Mouse (Mus musculus) liver, embryonic 11.5 days (tissue): ENCODE results near the gene Chchd3. TPM values are rescaled to one million over a fixed set of nuclear protein-coding genes. Genes with fewer than 3 reads are reported as not detected.

Source experiments
- ATAC-seq: fragments of 200-750 bp; cut with Nextera tagmentation; replicated peaks from 2 replicates; pipeline ENCODE4 v1.8.0; 2017; ENCODE audit warnings: moderate number of reproducible peaks, mild to moderate bottlenecking, moderate TSS enrichment, moderate library complexity; ENCODE audit not compliant: low FRiP score
- DNase-seq: peaks from one replicate; pipeline ENCODE4 v3.0.0-alpha.2; 2017; ENCODE audit warnings: low spot score
- H3K27ac ChIP-seq: fragments of 300-500 bp; sonication (generic); 2 replicates; pipeline ENCODE4 v1.5.1; 2014; ENCODE audit warnings: mild to moderate bottlenecking, low read depth, low read length, control low read depth
- H3K27me3 ChIP-seq: fragments of 300-500 bp; sonication (generic); replicated peaks from 2 replicates; pipeline ENCODE4 v1.6.1; 2014; ENCODE audit warnings: low read length, mixed read lengths; ENCODE audit not compliant: control insufficient read depth, insufficient read depth
- H3K36me3 ChIP-seq: fragments of 300-500 bp; sonication (generic); 2 replicates; pipeline ENCODE4 v1.6.1; 2014; ENCODE audit warnings: mild to moderate bottlenecking, low read length, moderate library complexity, mixed read lengths; ENCODE audit not compliant: control insufficient read depth, insufficient read depth
- H3K4me1 ChIP-seq: fragments of 300-500 bp; sonication (generic); replicated peaks from 2 replicates; pipeline ENCODE4 v1.6.1; 2014; ENCODE audit warnings: low read length, mixed read lengths; ENCODE audit not compliant: control insufficient read depth, insufficient read depth
- H3K4me2 ChIP-seq: fragments of 300-500 bp; sonication (generic); 2 replicates; pipeline ENCODE4 v1.6.1; 2014; ENCODE audit warnings: mild to moderate bottlenecking, control low read depth, moderate library complexity
- H3K4me3 ChIP-seq: fragments of 300-500 bp; sonication (generic); 2 replicates; pipeline ENCODE4 v1.5.1; 2014; ENCODE audit warnings: low read depth, low read length, control low read depth
- H3K9ac ChIP-seq: fragments of 300-500 bp; sonication (generic); 2 replicates; pipeline ENCODE4 v1.6.1; 2014; ENCODE audit warnings: low read depth, low read length, control low read depth
- H3K9me3 ChIP-seq: fragments of 300-500 bp; sonication (generic); 2 replicates; pipeline ENCODE4 v1.6.1; 2016; ENCODE audit warnings: low read length, inconsistent platforms, mixed read lengths; ENCODE audit not compliant: control insufficient read depth
- WGBS: fragments of 180-500 bp; shearing (Covaris S2); extraction: QIAGEN DNeasy Blood & Tissue Kit; methylation state at CpG from one replicate; pipeline ENCODE4 v1.1.7; 2014; 5-methylcytosine and 5-hydroxymethylcytosine counted together
- polyA plus RNA-seq: library from polyadenylated mRNA; unstranded; fragments of >200 nt; fragmentation: Nextera tagmentation; extraction: Ambion mirVana; gene quantifications from 2 replicates; pipeline ENCODE4 v1.2.1, GENCODE M21; 2014

Gene Chchd3
- polyA plus RNA-seq, 1 experiment from 2014 or later: 149 TPM

DNA sequence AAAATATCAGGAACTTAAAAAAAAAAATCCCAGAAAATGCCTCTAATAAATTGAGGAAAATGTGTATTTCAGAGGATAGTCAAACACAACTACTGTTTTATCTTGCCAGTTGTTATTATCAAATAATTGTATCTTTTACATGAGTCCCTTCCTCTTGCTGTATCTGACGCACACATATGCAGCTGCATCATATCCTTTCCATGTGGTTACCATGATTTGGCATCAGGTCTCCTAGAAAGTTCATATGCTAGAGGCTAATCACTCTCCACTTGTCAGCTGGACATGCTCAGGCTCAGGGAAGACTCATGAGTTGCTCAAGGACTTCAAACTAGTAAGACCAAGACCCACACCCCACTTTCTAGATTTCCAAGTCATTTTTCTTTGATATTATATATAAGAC, 122.4 kb downstream of the Chchd3 start:
- H3K9ac ChIP-seq: no peak overlapping the region
- WGBS: 59% methylated on average over 1 of the region's 1 CpGs
- no peaks in the 10 kb centered on the region for H3K36me3 ChIP-seq
- DNase-seq: no peak
- no peaks in the 10 kb centered on the region for H3K9me3 ChIP-seq
- H3K4me3 ChIP-seq: no peak overlapping the region
- H3K4me1 ChIP-seq: peaks cover 2% of the 10 kb centered on the region
- no peak overlapping the region for H3K27ac ChIP-seq
- H3K27me3 ChIP-seq: no peaks in the 10 kb centered on the region
- no peak overlapping the region for H3K4me2 ChIP-seq
- no peak for ATAC-seq

GRCm38 (mm10) chr6:32936794-32937193, 123.3 kb downstream of the Chchd3 start:
- H3K9ac ChIP-seq: no peak overlapping the region
- H3K4me1 ChIP-seq: peaks cover 2% of the 10 kb centered on the region
- DNase-seq (no peak), ATAC-seq (no peak)
- H3K9me3 ChIP-seq: no peaks in the 10 kb centered on the region
- H3K27me3 ChIP-seq: no peaks in the 10 kb centered on the region
- WGBS: 82% methylated on average over 3 of the region's 3 CpGs
- H3K4me3 ChIP-seq: no peak overlapping the region
- no peaks in the 10 kb centered on the region for H3K36me3 ChIP-seq
- no peak overlapping the region for H3K4me2 ChIP-seq
- H3K27ac ChIP-seq: no peak overlapping the region

DNA sequence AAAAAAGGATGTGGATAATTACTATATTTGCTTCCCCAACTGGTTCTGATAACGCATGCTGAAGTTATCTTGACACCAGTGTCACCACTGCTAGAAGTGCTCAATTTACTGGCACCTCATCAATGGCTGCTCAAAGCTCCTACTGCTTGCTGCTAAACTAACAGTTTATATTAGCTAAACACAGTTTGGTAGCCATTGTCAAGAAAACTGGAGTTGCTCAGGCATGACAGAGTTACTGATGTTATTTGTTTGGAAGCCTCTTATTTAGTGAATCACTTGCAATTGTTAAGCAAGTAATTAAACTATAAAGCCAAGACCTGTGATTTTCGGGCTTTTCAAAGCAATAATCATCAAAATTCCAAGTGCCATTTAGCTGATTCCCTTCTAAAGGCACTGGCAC, 123.7 kb downstream of the Chchd3 start:
- H3K36me3 ChIP-seq: no peaks in the 10 kb centered on the region
- no peak overlapping the region for H3K27ac ChIP-seq
- H3K9me3 ChIP-seq: no peaks in the 10 kb centered on the region
- ATAC-seq: no peak
- H3K27me3 ChIP-seq: no peaks in the 10 kb centered on the region
- WGBS: 59% methylated on average over 2 of the region's 2 CpGs
- no peak for DNase-seq
- peaks cover 4% of the 10 kb centered on the region for H3K4me1 ChIP-seq
- H3K4me2 ChIP-seq: no peak overlapping the region
- H3K4me3 ChIP-seq: no peak overlapping the region
- H3K9ac ChIP-seq: no peak overlapping the region

- Histone ChIP-seq H3K9ac (no peak overlapping the region), H3K9me3 (no peaks in the 10 kb centered on the region), H3K4me1 (peaks cover 5% of the 10 kb centered on the region), H3K27ac (no peak overlapping the region), H3K4me2 (no peak overlapping the region), H3K27me3 (no peaks in the 10 kb centered on the region), H3K36me3 (no peaks in the 10 kb centered on the region), H3K4me3 (no peak overlapping the region)
- ATAC-seq (no peak), DNase-seq (no peak)
- WGBS: 79% methylated on average over 5 of the region's 5 CpGs
Measured at GRCm38 (mm10) chr6:32935576-32935975, 124.5 kb downstream of the Chchd3 start.

DNA sequence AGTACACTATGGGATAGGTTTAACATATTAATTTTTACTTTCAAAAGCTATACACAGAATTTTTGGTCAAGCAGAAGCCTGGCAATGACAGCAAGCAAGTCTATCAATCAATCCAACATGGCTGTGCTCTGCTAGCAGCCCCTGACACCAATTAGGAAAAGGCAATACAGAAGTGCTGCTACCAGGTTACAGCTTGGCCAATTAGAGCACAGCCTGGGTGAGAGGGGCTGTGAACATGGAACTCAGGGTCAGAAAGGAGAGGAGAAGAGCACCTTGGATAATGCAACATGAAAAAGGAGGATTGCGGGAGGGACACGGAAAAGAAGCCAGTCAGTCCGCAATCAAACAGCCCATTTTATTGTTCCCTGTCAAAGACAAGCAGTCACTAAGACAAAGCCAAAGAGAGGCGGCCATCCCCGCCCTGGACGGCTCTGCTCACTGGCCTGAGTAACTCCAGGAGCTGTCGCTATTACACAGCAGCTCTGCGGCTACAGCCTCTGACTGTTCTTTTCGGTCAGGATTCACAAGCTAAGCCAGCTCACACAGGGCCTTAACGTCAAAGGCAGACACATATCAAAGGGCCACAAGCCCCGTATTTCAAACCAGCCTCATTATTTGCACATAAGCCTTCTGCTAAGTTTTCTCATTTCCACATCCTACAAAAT, 128.8 kb downstream of the Chchd3 start:
- 0 out of 2 replicates have a peak, but pooled peaks cover 3% of the 10 kb centered on the region for H3K4me1 ChIP-seq
- no peaks in the 10 kb centered on the region for H3K27me3 ChIP-seq
- WGBS: 83% methylated on average over 11 of the region's 11 CpGs
- H3K9me3 ChIP-seq: no peaks in the 10 kb centered on the region
- H3K4me3 ChIP-seq: no peak overlapping the region
- DNase-seq (no peak), ATAC-seq (no peak)
- H3K9ac ChIP-seq: no peak overlapping the region
- no peak overlapping the region for H3K27ac ChIP-seq
- H3K4me2 ChIP-seq: no peak overlapping the region
- H3K36me3 ChIP-seq: no peaks in the 10 kb centered on the region

- Histone ChIP-seq H3K4me1 (no peaks in the 10 kb centered on the region), H3K4me2 (no peak overlapping the region), H3K4me3 (no peak overlapping the region), H3K36me3 (peaks cover 1% of the 10 kb centered on the region), H3K27me3 (no peaks in the 10 kb centered on the region), H3K9me3 (no peaks in the 10 kb centered on the region), H3K27ac (no peak overlapping the region), H3K9ac (no peak overlapping the region)
- 93% methylated on average over 1 of the region's 1 CpGs for WGBS
- no peak for ATAC-seq
- DNase-seq: no peak
Measured at GRCm38 (mm10) chr6:32922391-32922790, 137.7 kb downstream of the Chchd3 start.

- Histone ChIP-seq H3K9me3 (no peaks in the 10 kb centered on the region), H3K27me3 (no peaks in the 10 kb centered on the region), H3K4me1 (no peaks in the 10 kb centered on the region), H3K27ac (no peak overlapping the region), H3K4me2 (no peak overlapping the region), H3K4me3 (no peak overlapping the region), H3K36me3 (peaks cover 6% of the 10 kb centered on the region), H3K9ac (no peak overlapping the region)
- ATAC-seq (no peak), DNase-seq (no peak)
- 72% methylated on average over 2 of the region's 2 CpGs for WGBS
Measured at GRCm38 (mm10) chr6:32920091-32920490, 140.0 kb downstream of the Chchd3 start.

GRCm38 (mm10) chr6:32910692-32911091, 149.4 kb downstream of the Chchd3 start:
- H3K9ac ChIP-seq: no peak overlapping the region
- no peak overlapping the region for H3K4me2 ChIP-seq
- H3K36me3 ChIP-seq: no peaks in the 10 kb centered on the region
- no peaks in the 10 kb centered on the region for H3K9me3 ChIP-seq
- H3K27me3 ChIP-seq: no peaks in the 10 kb centered on the region
- no peak overlapping the region for H3K27ac ChIP-seq
- H3K4me3 ChIP-seq: no peak overlapping the region
- DNase-seq (no peak), ATAC-seq (no peak)
- no peaks in the 10 kb centered on the region for H3K4me1 ChIP-seq
- 90% methylated on average over 2 of the region's 2 CpGs for WGBS

DNA sequence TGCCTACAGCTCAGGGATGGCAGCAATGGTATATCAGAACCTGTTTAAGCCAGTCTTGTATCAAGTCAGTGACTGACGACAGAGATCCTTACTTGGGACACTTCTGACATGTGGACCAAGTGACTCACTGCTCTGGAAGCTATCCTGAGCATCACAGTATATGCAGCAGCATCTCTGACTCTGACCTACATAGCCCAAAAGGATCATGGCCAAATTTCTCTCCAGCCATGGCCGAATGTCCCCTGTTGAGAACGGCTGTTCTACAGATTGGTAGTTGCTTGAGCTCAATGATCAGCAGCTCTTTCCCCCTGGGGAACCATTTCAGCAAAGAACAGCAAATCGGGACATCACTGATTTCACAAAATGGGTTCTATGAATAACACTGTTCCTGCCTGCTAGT, 161.0 kb downstream of the Chchd3 start:
- DNase-seq (no peak), ATAC-seq (no peak)
- no peak overlapping the region for H3K27ac ChIP-seq
- H3K9me3 ChIP-seq: no peaks in the 10 kb centered on the region
- no peak overlapping the region for H3K4me2 ChIP-seq
- no peak overlapping the region for H3K4me3 ChIP-seq
- peaks cover 3% of the 10 kb centered on the region; the same call in 1 of the 2 replicates for H3K4me1 ChIP-seq
- 96% methylated on average over 4 of the region's 4 CpGs for WGBS
- H3K9ac ChIP-seq: no peak overlapping the region
- no peaks in the 10 kb centered on the region for H3K36me3 ChIP-seq
- H3K27me3 ChIP-seq: no peaks in the 10 kb centered on the region
